Mouse (Mus musculus): ENCODE data around the gene Ttyh2.

Gene Ttyh2

DNA sequence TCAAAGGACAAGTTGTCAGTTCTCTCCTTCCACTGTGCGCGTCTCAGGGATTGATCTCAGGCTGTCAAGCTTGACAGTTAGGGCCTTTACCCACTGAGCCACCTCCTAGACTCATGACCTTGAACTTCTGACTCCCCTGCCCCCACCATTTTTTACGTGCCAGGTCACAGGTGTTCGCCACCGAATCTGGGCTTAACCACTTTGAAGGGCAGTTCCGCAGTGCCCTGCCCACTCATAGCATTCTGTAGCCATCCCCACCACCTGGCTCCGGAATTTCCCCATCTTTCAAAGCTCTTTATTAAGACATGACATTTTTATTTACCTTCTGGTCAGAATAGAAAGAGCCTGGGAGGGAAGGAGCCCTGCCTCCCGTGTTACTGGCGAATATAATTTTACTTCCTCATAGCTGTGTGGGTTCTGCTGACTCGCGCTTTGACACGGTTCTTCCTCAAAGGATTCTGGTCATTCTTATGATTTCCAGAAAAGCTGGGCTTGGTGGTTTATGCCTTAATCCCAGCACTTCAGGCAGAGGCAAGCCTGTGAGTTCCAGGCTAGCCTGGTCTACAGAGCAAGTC, 72.4 kb downstream of the Ttyh2 start:
- DNase-seq (ENCODE audit: low spot score in 2 of 2): no peak

- no peak for DNase-seq (ENCODE audit: low spot score in 2 of 2)
These were observed 89.9 kb downstream of the Ttyh2 start, which contains the start of gene Kif19a for GRCm38 (mm10) chr11:114764820-114765818. Gene Kif19a, plus strand, starts transcription at chr11:114765388.

DNA sequence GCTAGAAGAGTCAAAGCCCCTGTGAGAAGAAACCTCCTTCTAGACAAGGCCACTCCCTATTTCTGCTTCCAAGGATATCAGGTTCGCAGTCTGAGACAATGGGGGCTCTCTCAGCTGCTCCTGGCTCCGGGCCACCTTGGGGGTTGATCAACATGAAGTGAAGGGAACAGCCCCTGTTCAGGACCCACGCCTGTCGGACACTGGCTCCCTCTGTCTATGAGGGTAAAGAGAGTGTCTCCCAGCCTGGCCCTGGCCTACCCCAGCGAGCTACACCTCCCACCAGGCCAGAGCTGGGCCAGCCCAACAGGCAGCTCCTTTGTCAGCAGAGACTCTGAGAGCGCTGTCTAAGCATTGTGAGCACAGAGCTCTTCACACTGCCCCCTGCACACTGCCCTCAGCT, 94.7 kb downstream of the Ttyh2 start:
- no peak for DNase-seq (ENCODE audit: low spot score in 2 of 2)
